Mouse (Mus musculus) CH12.LX (cell line): ENCODE results near the gene Lcn5. TPM values are rescaled to one million over a fixed set of nuclear protein-coding genes. Genes with fewer than 3 reads are reported as not detected.
A peak's percentile ranks its signal among the peaks of the same experiment; 100 is the strongest.

ENCODE experiments used
- DNase-seq: peaks from one replicate; pipeline ENCODE4 v3.0.0-alpha.2; 2013; ENCODE audit errors: extremely low read depth
- H3K27ac ChIP-seq: 2 replicates; pipeline ENCODE4 v1.5.1; 2012; ENCODE audit warnings: low read depth, mild to moderate bottlenecking, control low read depth, moderate library complexity; ENCODE audit not compliant: insufficient read depth
- H3K27me3 ChIP-seq: replicated peaks from 2 replicates; pipeline ENCODE3; 2012; ENCODE audit warnings: inconsistent platforms
- H3K36me3 ChIP-seq, 2 experiments: replicated peaks in 1 of 2; 2 replicates each; pipeline versions ENCODE3 to v1.6.1; 2012; ENCODE audit warnings: inconsistent platforms in 1 of 2, low read length in 1 of 2, mild to moderate bottlenecking in 1 of 2, mixed read lengths in 1 of 2, moderate library complexity in 1 of 2; ENCODE audit not compliant: control insufficient read depth in 1 of 2, insufficient read depth in 1 of 2
- H3K4me1 ChIP-seq, 2 experiments: 2 replicates each; pipeline ENCODE4 v1.6.1; 2012; ENCODE audit warnings: inconsistent platforms in 1 of 2, moderate library complexity in 1 of 2; ENCODE audit not compliant: insufficient read depth in 2 of 2, control insufficient read depth in 1 of 2
- H3K4me2 ChIP-seq: 2 replicates; pipeline ENCODE4 v1.6.1; 2012; ENCODE audit warnings: low read depth, mild to moderate bottlenecking, control low read depth; ENCODE audit not compliant: poor library complexity, insufficient read depth, severe bottlenecking
- H3K4me3 ChIP-seq, 3 experiments: fragments of 150-350 bp in 1 of 3; sonication (generic) in 1 of 3; replicated peaks in 1 of 3; 2 replicates each; pipeline versions ENCODE3 to v1.5.1; 2011 to 2012; ENCODE audit warnings: low read depth in 2 of 3, low read length in 2 of 3, mild to moderate bottlenecking in 2 of 3, moderate library complexity in 2 of 3, control low read depth in 1 of 3, improper control_type of control experiment in 1 of 3, inconsistent platforms in 1 of 3, mixed read lengths in 1 of 3; ENCODE audit not compliant: poor library complexity in 1 of 3
- H3K79me2 ChIP-seq: replicated peaks from 2 replicates; pipeline ENCODE4 v1.6.1; 2012; ENCODE audit warnings: mild to moderate bottlenecking, moderate library complexity; ENCODE audit not compliant: control insufficient read depth, poor library complexity, insufficient read depth, severe bottlenecking; ENCODE audit errors: extremely low read depth
- H3K9ac ChIP-seq: 2 replicates; pipeline ENCODE4 v1.6.1; 2012; ENCODE audit warnings: low read depth, mild to moderate bottlenecking, control low read depth, moderate library complexity; ENCODE audit not compliant: insufficient read depth
- H3K9me3 ChIP-seq: replicated peaks from 2 replicates; pipeline ENCODE3; 2012; ENCODE audit warnings: low read length, inconsistent platforms, mixed read lengths
- BHLHE40 ChIP-seq: IDR thresholded peaks from 2 replicates; pipeline ENCODE4 v1.6.1; 2011; ENCODE audit warnings: mild to moderate bottlenecking, low read depth, low read length, improper control_type of control experiment
- CHD1 ChIP-seq: IDR thresholded peaks from 2 replicates; pipeline ENCODE4 v1.6.1; 2012; ENCODE audit warnings: low read depth, low read length, improper control_type of control experiment, inconsistent platforms
- CHD2 ChIP-seq: IDR thresholded peaks from 2 replicates; pipeline ENCODE4 v1.6.1; 2011; ENCODE audit warnings: low read length, improper control_type of control experiment
- CTCF ChIP-seq, 2 experiments: IDR thresholded peaks in 1 of 2; conservative IDR thresholded peaks in 1 of 2; 2 replicates each; pipeline ENCODE4 v1.5.1; 2011 to 2012; ENCODE audit warnings: low read depth in 2 of 2, low read length in 2 of 2, improper control_type of control experiment in 1 of 2, inconsistent platforms in 1 of 2, mild to moderate bottlenecking in 1 of 2, moderate library complexity in 1 of 2
- E2F4 ChIP-seq: IDR thresholded peaks from 2 replicates; pipeline ENCODE4 v1.6.1; 2011; ENCODE audit warnings: low read depth, low read length, improper control_type of control experiment; ENCODE audit not compliant: insufficient replicate concordance
- ELF1 ChIP-seq: IDR thresholded peaks from 2 replicates; pipeline ENCODE4 v1.6.1; 2014; ENCODE audit warnings: low read depth, mild to moderate bottlenecking, inconsistent platforms, low read length, improper control_type of control experiment
- EP300 ChIP-seq: IDR thresholded peaks from 2 replicates; pipeline ENCODE4 v1.6.1; 2011; ENCODE audit warnings: low read length, improper control_type of control experiment
- ETS1 ChIP-seq: conservative IDR thresholded peaks from 2 replicates; pipeline ENCODE4 v1.6.1; 2012; ENCODE audit warnings: low read depth, mild to moderate bottlenecking, inconsistent platforms, low read length, improper control_type of control experiment, moderate library complexity
- HCFC1 ChIP-seq: IDR thresholded peaks from 2 replicates; pipeline ENCODE4 v1.6.1; 2012; ENCODE audit warnings: low read depth, mild to moderate bottlenecking, inconsistent platforms, low read length, improper control_type of control experiment
- IRF4 ChIP-seq: IDR thresholded peaks from 2 replicates; pipeline ENCODE4 v1.6.1; 2014; ENCODE audit warnings: low read depth, mild to moderate bottlenecking, inconsistent platforms, low read length, improper control_type of control experiment
- JUN ChIP-seq: IDR thresholded peaks from 2 replicates; pipeline ENCODE4 v1.6.1; 2011; ENCODE audit warnings: low read depth, mild to moderate bottlenecking, low read length, improper control_type of control experiment, moderate library complexity; ENCODE audit not compliant: insufficient read depth
- KAT2A ChIP-seq: IDR thresholded peaks from 2 replicates; pipeline ENCODE4 v1.6.1; 2012; ENCODE audit warnings: low read length, improper control_type of control experiment, inconsistent platforms; ENCODE audit not compliant: insufficient replicate concordance
- MAFK ChIP-seq: IDR thresholded peaks from 2 replicates; pipeline ENCODE4 v1.6.1; 2011; ENCODE audit warnings: low read length, improper control_type of control experiment; ENCODE audit not compliant: insufficient replicate concordance
- MAX ChIP-seq: IDR thresholded peaks from 2 replicates; pipeline ENCODE4 v1.6.1; 2011; ENCODE audit warnings: low read length, improper control_type of control experiment
- MEF2A ChIP-seq: IDR thresholded peaks from 2 replicates; pipeline ENCODE4 v1.6.1; 2014; ENCODE audit warnings: low read depth, mild to moderate bottlenecking, inconsistent platforms, low read length, improper control_type of control experiment, borderline replicate concordance
- MYC ChIP-seq: IDR thresholded peaks from 2 replicates; pipeline ENCODE4 v1.6.1; 2011; ENCODE audit warnings: low read depth, mild to moderate bottlenecking, improper control_type of control experiment, low read length
- NELFE ChIP-seq: IDR thresholded peaks from 2 replicates; pipeline ENCODE4 v1.6.1; 2011; ENCODE audit warnings: low read depth, low read length, improper control_type of control experiment
- NRF1 ChIP-seq: IDR thresholded peaks from 2 replicates; pipeline ENCODE4 v1.6.1; 2014; ENCODE audit warnings: low read depth, mild to moderate bottlenecking, inconsistent platforms, low read length, improper control_type of control experiment, moderate library complexity
- POLR2A ChIP-seq: IDR thresholded peaks from 2 replicates; pipeline ENCODE4 v1.6.1; 2011; ENCODE audit warnings: low read depth, mild to moderate bottlenecking, improper control_type of control experiment, low read length
- RAD21 ChIP-seq: IDR thresholded peaks from 2 replicates; pipeline ENCODE4 v1.6.1; 2011; ENCODE audit warnings: low read depth, mild to moderate bottlenecking, low read length, improper control_type of control experiment, moderate library complexity
- SIN3A ChIP-seq: IDR thresholded peaks from 2 replicates; pipeline ENCODE4 v1.6.1; 2012; ENCODE audit warnings: low read length, improper control_type of control experiment, inconsistent platforms
- SMC3 ChIP-seq: IDR thresholded peaks from 2 replicates; pipeline ENCODE4 v1.6.1; 2011; ENCODE audit warnings: low read depth, low read length, improper control_type of control experiment
- TBP ChIP-seq: conservative IDR thresholded peaks from 2 replicates; pipeline ENCODE4 v1.6.1; 2011; ENCODE audit warnings: low read depth, low read length, improper control_type of control experiment
- TCF12 ChIP-seq: IDR thresholded peaks from 2 replicates; pipeline ENCODE4 v1.6.1; 2014; ENCODE audit warnings: low read depth, mild to moderate bottlenecking, inconsistent platforms, low read length, improper control_type of control experiment
- UBTF ChIP-seq: IDR thresholded peaks from 2 replicates; pipeline ENCODE4 v1.6.1; 2012; ENCODE audit warnings: low read depth, mild to moderate bottlenecking, inconsistent platforms, low read length, improper control_type of control experiment, moderate library complexity
- USF2 ChIP-seq: conservative IDR thresholded peaks from 2 replicates; pipeline ENCODE4 v1.6.1; 2011; ENCODE audit warnings: low read depth, low read length, improper control_type of control experiment
- ZNF384 ChIP-seq: IDR thresholded peaks from 2 replicates; pipeline ENCODE4 v1.6.1; 2012; ENCODE audit warnings: low read depth, low read length, improper control_type of control experiment, inconsistent platforms
- dilution Hi-C: fragments of 300-500 bp; cut with MboI; formaldehyde crosslinking; loops from 2 replicates; pipeline ENCODE4 v1.14.3; 2020; ENCODE audit warnings: low sequenced_read_pairs; ENCODE audit not compliant: extremely low pct_unique_long_range_greater_than_20kb, extremely low pct_ligation_motif_present
- in situ Hi-C: fragments of 300-500 bp; cut with MboI; formaldehyde crosslinking; loops from 3 replicates; pipeline ENCODE4 v1.14.3; 2019; ENCODE audit warnings: low sequenced_read_pairs, low pct_ligation_motif_present, low pct_unique_long_range_greater_than_20kb, mixed read lengths
- polyA plus RNA-seq: library from polyadenylated mRNA; unstranded; fragments of >175 nt; gene quantifications from 2 replicates; pipeline ENCODE4 v1.2.1, GENCODE M21; 2012; ENCODE audit warnings: low read depth; ENCODE audit not compliant: insufficient read length
- total RNA-seq, 2 experiments: library from RNA; depleted of rRNA; stranded (reverse); fragments of 300-350 nt in 1 of 2; fragments of >200 nt in 1 of 2; gene quantifications; 2 replicates each; pipeline ENCODE4 v1.2.3; 2012 to 2014

The Lcn5 gene
- total and polyA plus RNA-seq, 3 experiments = not detected

DNA sequence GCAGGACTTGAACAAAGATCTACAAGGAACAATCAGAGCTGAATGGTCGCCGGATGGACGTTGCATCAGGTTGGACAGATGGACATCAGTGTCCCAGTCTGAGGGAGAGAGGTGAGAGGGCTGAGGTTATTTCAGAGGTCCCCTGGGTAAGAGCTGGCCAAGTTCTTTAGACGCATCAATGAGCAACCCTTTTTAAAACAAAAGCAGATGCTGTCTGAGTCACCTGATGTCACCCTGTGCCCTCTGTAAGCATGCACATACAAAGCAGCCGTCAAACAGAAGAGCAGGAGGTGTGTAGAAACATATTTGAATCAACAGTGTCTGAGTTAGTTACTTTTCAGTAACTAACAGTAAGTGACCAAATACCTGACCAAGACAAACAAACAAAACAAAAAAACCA lies 6.4 kb downstream of the Lcn5 start:
- no peak overlapping the region for H3K4me2 ChIP-seq
- no peaks in the 10 kb centered on the region for H3K9me3 ChIP-seq
- H3K27me3 ChIP-seq = no peaks in the 10 kb centered on the region
- H3K27ac ChIP-seq = no peak overlapping the region
- H3K4me3 ChIP-seq = no peak overlapping the region
- peak; percentile 21 for DNase-seq
- in situ Hi-C loops (no loop called here), dilution Hi-C loops (no loop called here)
- H3K9ac ChIP-seq = no peak overlapping the region
- no peaks in the 10 kb centered on the region for H3K79me2 ChIP-seq
- no peaks in the 10 kb centered on the region for H3K36me3 ChIP-seq
- peaks cover 0 to 25% of the 10 kb centered on the region in 2 experiments; a peak in 3 of 4 replicates for H3K4me1 ChIP-seq
- TF ChIP-seq HCFC1 (no peak), SIN3A (0 out of 2 replicates have a peak, but pooled peaks have one; percentile 29), SMC3 (no peak), POLR2A (no peak), KAT2A (no peak), E2F4 (no peak), NRF1 (no peak), EP300 (0 out of 2 replicates have a peak, but pooled peaks have one; percentile 22), NELFE (no peak), BHLHE40 (peak; percentile 62)

DNA sequence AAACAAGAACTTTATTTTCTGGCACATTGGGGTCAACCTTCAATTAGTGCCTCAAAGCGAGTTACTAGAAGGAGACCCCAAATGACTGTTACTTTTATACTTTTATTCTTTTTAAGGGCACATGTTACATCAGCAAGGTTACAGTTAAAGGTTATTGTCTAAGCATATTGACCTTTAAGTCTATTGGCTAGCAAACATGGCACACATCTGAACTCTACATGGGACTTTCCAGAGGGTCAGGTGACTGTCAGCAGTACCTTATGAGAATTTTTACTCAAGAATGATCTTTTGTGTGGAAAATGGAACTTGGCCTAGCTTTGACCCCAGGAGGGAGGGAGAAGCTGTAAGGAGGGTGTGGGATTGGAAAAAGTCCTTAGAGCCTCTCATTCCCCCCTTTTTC lies 8.8 kb downstream of the Lcn5 start:
- Histone ChIP-seq H3K4me3 (no peak overlapping the region), H3K4me2 (no peak overlapping the region), H3K27me3 (peaks cover 10% of the 10 kb centered on the region), H3K79me2 (no peaks in the 10 kb centered on the region), H3K9ac (no peak overlapping the region), H3K4me1 (peaks cover 0 to 25% of the 10 kb centered on the region in 2 experiments; a peak in 3 of 4 replicates), H3K27ac (no peak overlapping the region), H3K9me3 (no peaks in the 10 kb centered on the region), H3K36me3 (no peaks in the 10 kb centered on the region)
- TF ChIP-seq MEF2A (no peak), BHLHE40 (0 out of 2 replicates have a peak, but pooled peaks have one; percentile 19)
- in situ Hi-C loops (no loop called here), dilution Hi-C loops (no loop called here)
- no peak for DNase-seq

DNA sequence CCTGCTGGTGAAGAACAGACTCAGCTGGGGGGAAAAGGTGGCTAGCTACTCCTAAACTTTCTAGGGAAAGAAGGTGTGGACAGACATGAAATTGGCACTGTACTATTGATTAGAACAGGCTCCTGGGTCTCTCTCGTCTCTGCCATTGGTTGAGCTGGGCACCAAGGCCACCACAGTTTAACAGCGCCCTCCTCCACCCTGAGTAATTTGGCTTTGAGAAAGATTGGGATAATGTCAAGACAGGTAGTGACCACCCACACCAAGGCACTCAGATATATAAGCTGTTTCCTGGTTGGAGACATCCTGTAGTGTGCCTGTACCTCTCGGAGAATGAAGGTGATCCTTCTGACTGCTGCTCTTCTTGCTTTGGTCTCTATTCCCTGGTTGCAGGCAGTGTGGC lies 18.7 kb downstream of the Lcn5 start, which contains the start of gene Lcn6:
Gene Lcn6, plus strand, starts transcription at position 301 of the 400 bp plus-strand sequence.
- dilution Hi-C loops = no loop called here
- Histone ChIP-seq H3K36me3 (no peaks in the 10 kb centered on the region), H3K4me1 (peaks cover 4 to 36% of the 10 kb centered on the region in 2 experiments), H3K27ac (no peak within 1 kb of the TSS), H3K4me3 (no peak within 1 kb of the TSS), H3K9me3 (no peaks in the 10 kb centered on the region), H3K9ac (no peak within 1 kb of the TSS), H3K79me2 (no peaks in the 10 kb centered on the region), H3K4me2 (no peak within 1 kb of the TSS), H3K27me3 (peaks cover 18% of the 10 kb centered on the region)
- TF ChIP-seq MAFK (no peak), RAD21 (no peak), IRF4 (no peak), E2F4 (no peak), CTCF (conservative IDR thresholded peaks at IDR 0.05 in 1 of 2, IDR thresholded peaks at IDR 0.05 in 1 of 2; ENCODE audit: low read depth in 2 of 2, low read length in 2 of 2) (no peak), ELF1 (no peak), TCF12 (no peak), MYC (no peak), MAX (no peak), SIN3A (no peak), UBTF (no peak), TBP (no peak), USF2 (no peak), JUN (no peak), CHD2 (no peak), ZNF384 (no peak), ETS1 (no peak), CHD1 (no peak), NELFE (no peak), EP300 (no peak)
- no peak for DNase-seq
- in situ Hi-C loops = no loop called here
